Mouse (Mus musculus): ENCODE data around the gene Ralgps1. TPM values are rescaled to one million over a fixed set of nuclear protein-coding genes. Genes with fewer than 3 reads are reported as not detected.

Gene Ralgps1
- polyA plus RNA-seq, 1 experiment from 2014 or later: 19.5 TPM

- ATAC-seq (replicated peaks; ENCODE audit: low FRiP score): no peak
- Histone ChIP-seq H3K27me3 (ENCODE audit: control insufficient read depth, insufficient read depth, low read length) (no peaks in the 10 kb centered on the region), H3K27ac (ENCODE audit: low read depth, low read length) (no peak overlapping the region), H3K9me3 (ENCODE audit: control insufficient read depth, low read length) (no peaks in the 10 kb centered on the region), H3K4me1 (replicated peaks; ENCODE audit: control insufficient read depth, insufficient read depth, low read length) (no peaks in the 10 kb centered on the region), H3K9ac (ENCODE audit: low read length) (no peak overlapping the region), H3K4me2 (ENCODE audit: low read depth, low read length, severe bottlenecking) (no peak overlapping the region), H3K36me3 (ENCODE audit: control insufficient read depth, insufficient read depth, low read length) (no peaks in the 10 kb centered on the region), H3K4me3 (ENCODE audit: low read depth, low read length) (no peak overlapping the region)
- no peak for DNase-seq (ENCODE audit: low spot score)
- 58% methylated on average over 3 of the region's 3 CpGs for WGBS
These were observed 70.8 kb downstream of the Ralgps1 start for GRCm38 (mm10) chr2:33300371-33301046.

DNA sequence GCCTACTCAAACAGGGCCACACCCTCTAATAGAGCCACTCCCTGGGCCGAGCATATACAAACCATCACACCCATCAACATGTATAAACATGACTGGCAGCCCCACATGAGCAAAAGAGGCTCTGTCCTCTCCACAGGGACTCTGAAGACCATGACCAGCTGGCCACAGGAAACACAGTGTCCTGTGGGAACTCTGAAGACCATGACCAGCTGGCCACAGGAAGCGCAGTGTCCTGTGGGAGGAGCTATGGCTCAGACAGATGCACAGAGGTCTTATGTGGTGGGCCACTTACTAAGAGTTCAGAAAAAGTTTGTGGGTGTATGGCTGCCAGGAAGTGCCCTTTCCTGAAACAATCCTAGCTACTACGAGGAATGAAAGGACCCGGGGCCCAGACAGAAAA, 72.4 kb downstream of the Ralgps1 start:
- no peak for ATAC-seq (replicated peaks; ENCODE audit: low FRiP score)
- H3K27ac ChIP-seq (ENCODE audit: low read depth, low read length): no peak overlapping the region
- 90% methylated on average over 4 of the region's 4 CpGs for WGBS
- H3K4me3 ChIP-seq (ENCODE audit: low read depth, low read length): no peak overlapping the region
- no peak overlapping the region for H3K9ac ChIP-seq (ENCODE audit: low read length)
- H3K4me1 ChIP-seq (replicated peaks; ENCODE audit: control insufficient read depth, insufficient read depth, low read length): no peaks in the 10 kb centered on the region
- no peaks in the 10 kb centered on the region for H3K9me3 ChIP-seq (ENCODE audit: control insufficient read depth, low read length)
- DNase-seq (ENCODE audit: low spot score): no peak
- H3K36me3 ChIP-seq (ENCODE audit: control insufficient read depth, insufficient read depth, low read length): no peaks in the 10 kb centered on the region
- no peaks in the 10 kb centered on the region for H3K27me3 ChIP-seq (ENCODE audit: control insufficient read depth, insufficient read depth, low read length)
- H3K4me2 ChIP-seq (ENCODE audit: low read depth, low read length, severe bottlenecking): no peak overlapping the region

GRCm38 (mm10) chr2:33295115-33295514, 76.2 kb downstream of the Ralgps1 start:
- H3K4me2 ChIP-seq (ENCODE audit: low read depth, low read length, severe bottlenecking): no peak overlapping the region
- DNase-seq (ENCODE audit: low spot score) (no peak), ATAC-seq (replicated peaks; ENCODE audit: low FRiP score) (no peak)
- H3K36me3 ChIP-seq (ENCODE audit: control insufficient read depth, insufficient read depth, low read length): no peaks in the 10 kb centered on the region
- H3K9ac ChIP-seq (ENCODE audit: low read length): no peak overlapping the region
- no peak overlapping the region for H3K27ac ChIP-seq (ENCODE audit: low read depth, low read length)
- H3K9me3 ChIP-seq (ENCODE audit: control insufficient read depth, low read length): no peaks in the 10 kb centered on the region
- 94% methylated on average over 5 of the region's 5 CpGs for WGBS
- no peaks in the 10 kb centered on the region for H3K4me1 ChIP-seq (replicated peaks; ENCODE audit: control insufficient read depth, insufficient read depth, low read length)
- H3K27me3 ChIP-seq (ENCODE audit: control insufficient read depth, insufficient read depth, low read length): no peaks in the 10 kb centered on the region
- H3K4me3 ChIP-seq (ENCODE audit: low read depth, low read length): no peak overlapping the region

GRCm38 (mm10) chr2:33292057-33292456, 79.2 kb downstream of the Ralgps1 start:
- ATAC-seq (replicated peaks; ENCODE audit: low FRiP score): no peak
- Histone ChIP-seq H3K4me2 (ENCODE audit: low read depth, low read length, severe bottlenecking) (no peak overlapping the region), H3K4me1 (replicated peaks; ENCODE audit: control insufficient read depth, insufficient read depth, low read length) (no peaks in the 10 kb centered on the region), H3K27me3 (ENCODE audit: control insufficient read depth, insufficient read depth, low read length) (no peaks in the 10 kb centered on the region), H3K9ac (ENCODE audit: low read length) (no peak overlapping the region), H3K27ac (ENCODE audit: low read depth, low read length) (no peak overlapping the region), H3K9me3 (ENCODE audit: control insufficient read depth, low read length) (no peaks in the 10 kb centered on the region), H3K36me3 (ENCODE audit: control insufficient read depth, insufficient read depth, low read length) (no peaks in the 10 kb centered on the region), H3K4me3 (ENCODE audit: low read depth, low read length) (no peak overlapping the region)
- WGBS: 84% methylated on average over 2 of the region's 2 CpGs
- DNase-seq (ENCODE audit: low spot score): no peak

- 92% methylated on average over 8 of the region's 8 CpGs for WGBS
- Histone ChIP-seq H3K9ac (ENCODE audit: low read length) (no peak overlapping the region), H3K27ac (ENCODE audit: low read depth, low read length) (no peak overlapping the region), H3K4me3 (ENCODE audit: low read depth, low read length) (no peak overlapping the region), H3K4me2 (ENCODE audit: low read depth, low read length, severe bottlenecking) (no peak overlapping the region), H3K36me3 (ENCODE audit: control insufficient read depth, insufficient read depth, low read length) (no peaks in the 10 kb centered on the region), H3K9me3 (ENCODE audit: control insufficient read depth, low read length) (no peaks in the 10 kb centered on the region), H3K27me3 (ENCODE audit: control insufficient read depth, insufficient read depth, low read length) (no peaks in the 10 kb centered on the region), H3K4me1 (replicated peaks; ENCODE audit: control insufficient read depth, insufficient read depth, low read length) (no peaks in the 10 kb centered on the region)
- DNase-seq (ENCODE audit: low spot score): no peak
- ATAC-seq (replicated peaks; ENCODE audit: low FRiP score): no peak
These were observed 80.8 kb downstream of the Ralgps1 start for GRCm38 (mm10) chr2:33290491-33290890.

DNA sequence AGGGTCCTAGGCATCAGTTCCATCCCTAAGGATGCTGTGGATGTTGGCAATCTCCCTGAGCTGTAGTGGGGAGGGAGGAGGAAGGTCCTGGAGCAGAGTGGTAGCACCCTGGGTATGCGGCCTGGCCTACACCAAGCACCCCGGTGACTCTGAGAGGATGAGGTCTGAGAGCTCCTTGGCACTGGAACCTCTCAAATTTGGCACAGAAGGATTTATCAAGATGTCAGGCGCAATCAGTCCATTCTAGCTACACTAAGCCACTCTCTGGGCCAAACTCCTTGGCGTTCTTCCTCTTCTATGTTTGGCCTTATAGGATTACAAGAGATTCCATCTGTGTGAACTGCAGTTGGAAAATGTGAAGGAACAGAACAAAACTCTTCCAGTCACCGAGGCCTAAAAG, 82.4 kb downstream of the Ralgps1 start:
- ATAC-seq (replicated peaks; ENCODE audit: low FRiP score): no peak
- Histone ChIP-seq H3K9ac (ENCODE audit: low read length) (no peak overlapping the region), H3K27ac (ENCODE audit: low read depth, low read length) (no peak overlapping the region), H3K4me3 (ENCODE audit: low read depth, low read length) (no peak overlapping the region), H3K27me3 (ENCODE audit: control insufficient read depth, insufficient read depth, low read length) (no peaks in the 10 kb centered on the region), H3K9me3 (ENCODE audit: control insufficient read depth, low read length) (no peaks in the 10 kb centered on the region), H3K4me2 (ENCODE audit: low read depth, low read length, severe bottlenecking) (no peak overlapping the region), H3K36me3 (ENCODE audit: control insufficient read depth, insufficient read depth, low read length) (no peaks in the 10 kb centered on the region), H3K4me1 (replicated peaks; ENCODE audit: control insufficient read depth, insufficient read depth, low read length) (no peaks in the 10 kb centered on the region)
- DNase-seq (ENCODE audit: low spot score): no peak
- 90% methylated on average over 5 of the region's 5 CpGs for WGBS

DNA sequence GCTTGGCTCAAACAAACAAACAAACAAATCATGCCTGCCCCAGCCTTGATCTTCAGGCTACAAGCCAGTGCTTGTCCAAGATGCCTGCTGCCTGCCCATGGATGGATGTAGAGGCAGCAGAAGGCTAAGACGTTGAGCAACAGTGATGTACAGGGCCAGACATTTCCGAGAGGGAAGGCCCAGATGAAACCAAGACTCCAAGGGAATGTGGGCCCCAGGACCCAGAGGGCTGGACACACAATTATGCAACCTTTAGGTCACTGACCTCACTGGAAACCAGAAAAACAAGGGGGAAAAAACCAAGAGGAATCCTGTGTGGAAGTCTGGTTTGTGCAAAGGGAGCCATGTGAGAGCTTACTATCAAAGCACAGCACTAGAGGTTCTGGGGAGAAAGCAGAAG, 87.6 kb downstream of the Ralgps1 start:
- no peaks in the 10 kb centered on the region for H3K27me3 ChIP-seq (ENCODE audit: control insufficient read depth, insufficient read depth, low read length)
- ATAC-seq (replicated peaks; ENCODE audit: low FRiP score) (no peak), DNase-seq (ENCODE audit: low spot score) (no peak)
- H3K4me2 ChIP-seq (ENCODE audit: low read depth, low read length, severe bottlenecking): no peak overlapping the region
- no peaks in the 10 kb centered on the region for H3K9me3 ChIP-seq (ENCODE audit: control insufficient read depth, low read length)
- no peak overlapping the region for H3K9ac ChIP-seq (ENCODE audit: low read length)
- no peaks in the 10 kb centered on the region for H3K4me1 ChIP-seq (replicated peaks; ENCODE audit: control insufficient read depth, insufficient read depth, low read length)
- H3K27ac ChIP-seq (ENCODE audit: low read depth, low read length): no peak overlapping the region
- WGBS: 78% methylated on average over 2 of the region's 2 CpGs
- no peak overlapping the region for H3K4me3 ChIP-seq (ENCODE audit: low read depth, low read length)
- no peaks in the 10 kb centered on the region for H3K36me3 ChIP-seq (ENCODE audit: control insufficient read depth, insufficient read depth, low read length)

GRCm38 (mm10) chr2:33282877-33283276, 88.4 kb downstream of the Ralgps1 start:
- no peak overlapping the region for H3K9ac ChIP-seq (ENCODE audit: low read length)
- WGBS: 78% methylated on average over 4 of the region's 4 CpGs
- no peaks in the 10 kb centered on the region for H3K4me1 ChIP-seq (replicated peaks; ENCODE audit: control insufficient read depth, insufficient read depth, low read length)
- H3K9me3 ChIP-seq (ENCODE audit: control insufficient read depth, low read length): no peaks in the 10 kb centered on the region
- H3K4me2 ChIP-seq (ENCODE audit: low read depth, low read length, severe bottlenecking): no peak overlapping the region
- no peaks in the 10 kb centered on the region for H3K36me3 ChIP-seq (ENCODE audit: control insufficient read depth, insufficient read depth, low read length)
- H3K27ac ChIP-seq (ENCODE audit: low read depth, low read length): no peak overlapping the region
- ATAC-seq (replicated peaks; ENCODE audit: low FRiP score) (no peak), DNase-seq (ENCODE audit: low spot score) (no peak)
- H3K27me3 ChIP-seq (ENCODE audit: control insufficient read depth, insufficient read depth, low read length): no peaks in the 10 kb centered on the region
- H3K4me3 ChIP-seq (ENCODE audit: low read depth, low read length): no peak overlapping the region

GRCm38 (mm10) chr2:33281807-33282206, 89.5 kb downstream of the Ralgps1 start:
- 92% methylated on average over 5 of the region's 5 CpGs for WGBS
- H3K36me3 ChIP-seq (ENCODE audit: control insufficient read depth, insufficient read depth, low read length): no peaks in the 10 kb centered on the region
- H3K4me2 ChIP-seq (ENCODE audit: low read depth, low read length, severe bottlenecking): no peak overlapping the region
- H3K27ac ChIP-seq (ENCODE audit: low read depth, low read length): no peak overlapping the region
- DNase-seq (ENCODE audit: low spot score) (no peak), ATAC-seq (replicated peaks; ENCODE audit: low FRiP score) (no peak)
- no peaks in the 10 kb centered on the region for H3K4me1 ChIP-seq (replicated peaks; ENCODE audit: control insufficient read depth, insufficient read depth, low read length)
- no peaks in the 10 kb centered on the region for H3K27me3 ChIP-seq (ENCODE audit: control insufficient read depth, insufficient read depth, low read length)
- H3K4me3 ChIP-seq (ENCODE audit: low read depth, low read length): no peak overlapping the region
- H3K9me3 ChIP-seq (ENCODE audit: control insufficient read depth, low read length): no peaks in the 10 kb centered on the region
- H3K9ac ChIP-seq (ENCODE audit: low read length): no peak overlapping the region

Data from forebrain, embryonic 11.5 days (tissue).